Mouse (Mus musculus) kidney, postnatal 25 days (tissue): ENCODE measurements around the gene Itpka.

Experiments used
- DNase-seq, 2 experiments: peaks; one replicate each; pipeline ENCODE4 v3.0.0; 2021; ENCODE audit warnings: mixed read lengths in 2 of 2

The Itpka gene

GRCm38 (mm10) chr2:119758101-119758843 lies 16.1 kb downstream of the Itpka start:
- peak in 1 of 2 experiments; percentile 61 for DNase-seq

DNA sequence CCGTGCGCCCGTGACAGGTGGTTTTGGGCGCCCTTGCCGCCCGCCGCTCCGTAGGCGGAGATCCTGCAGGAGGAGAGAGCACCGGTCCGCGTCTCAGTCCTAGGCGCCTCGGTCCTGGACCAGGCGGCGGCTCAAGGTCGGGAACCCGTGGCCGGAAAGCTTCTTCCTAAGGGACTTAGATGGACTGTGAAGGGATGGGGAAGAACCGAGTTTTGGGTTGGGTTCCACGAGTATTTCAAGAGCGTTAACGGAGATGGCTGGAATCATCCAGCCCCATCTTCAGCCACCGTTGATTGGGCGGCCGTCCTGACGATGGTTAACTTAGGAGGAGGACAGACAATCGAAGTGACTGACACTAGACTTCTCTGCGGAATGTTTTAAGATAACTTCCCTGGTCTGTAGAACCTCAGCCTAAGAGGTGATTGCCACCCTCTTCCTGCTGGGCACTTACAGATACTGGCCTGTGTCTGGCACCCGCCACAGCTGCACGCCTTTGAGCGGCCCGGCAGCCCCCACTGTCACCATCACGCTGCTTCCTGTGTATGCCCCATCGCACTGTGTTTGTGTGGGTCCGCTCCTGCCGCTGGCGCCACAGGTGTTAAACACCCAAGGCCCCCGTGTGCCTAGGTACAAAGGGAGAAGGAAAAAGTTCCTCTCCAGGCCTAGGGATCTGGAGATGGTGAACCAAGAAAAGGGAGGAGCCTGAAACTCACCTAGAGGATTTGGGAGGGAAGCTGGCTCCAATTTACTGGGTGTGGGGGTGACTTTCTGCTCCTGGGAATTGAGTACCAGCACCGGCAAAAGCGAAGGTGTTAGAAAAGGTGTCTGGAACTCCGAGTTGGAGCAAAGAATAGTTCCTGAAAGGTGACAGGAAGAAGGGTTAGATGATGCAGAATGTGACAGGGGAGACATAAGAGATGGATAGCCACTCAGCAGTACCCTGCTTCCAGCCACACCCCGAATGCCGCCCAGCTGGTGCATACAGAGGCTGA lies 17.0 kb downstream of the Itpka start:
- DNase-seq, result peak in 1 of 2 experiments; percentile 2

GRCm38 (mm10) chr2:119760251-119760650 lies 18.1 kb downstream of the Itpka start, which contains the start of gene Ltk:
TSS of gene Ltk (minus strand) at chr2:119760431.
- DNase-seq, result no peak

DNA sequence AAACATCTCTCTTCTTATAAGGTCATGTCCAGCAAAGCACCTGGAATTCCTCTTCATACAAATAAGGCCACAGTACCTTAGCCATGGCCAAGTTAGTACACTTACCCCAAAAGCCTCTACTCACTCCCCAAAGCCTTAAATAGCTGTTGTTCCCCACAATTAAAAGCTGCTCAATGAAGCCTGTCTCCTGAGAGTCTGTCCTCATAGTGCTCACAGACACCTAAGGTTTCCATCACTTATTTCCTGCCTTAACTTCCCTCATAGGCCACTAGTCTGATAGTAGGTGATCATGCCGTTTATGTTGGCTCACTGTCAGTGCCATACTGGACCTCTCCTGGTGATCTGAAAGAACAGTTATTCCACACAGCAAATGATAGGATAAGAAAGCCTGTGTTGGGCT lies 20.1 kb downstream of the Itpka start:
- DNase-seq, result no peak

- no peak for DNase-seq
Measured at GRCm38 (mm10) chr2:119763924-119764323, 21.8 kb downstream of the Itpka start.

GRCm38 (mm10) chr2:119767246-119767645 lies 25.1 kb downstream of the Itpka start:
- DNase-seq, result no peak

GRCm38 (mm10) chr2:119787206-119787883 lies 45.2 kb downstream of the Itpka start, which contains the start of gene Rpap1:
TSS of gene Rpap1 (minus strand) at chr2:119787537.
- DNase-seq, result peak; percentile 85 to 89

DNA sequence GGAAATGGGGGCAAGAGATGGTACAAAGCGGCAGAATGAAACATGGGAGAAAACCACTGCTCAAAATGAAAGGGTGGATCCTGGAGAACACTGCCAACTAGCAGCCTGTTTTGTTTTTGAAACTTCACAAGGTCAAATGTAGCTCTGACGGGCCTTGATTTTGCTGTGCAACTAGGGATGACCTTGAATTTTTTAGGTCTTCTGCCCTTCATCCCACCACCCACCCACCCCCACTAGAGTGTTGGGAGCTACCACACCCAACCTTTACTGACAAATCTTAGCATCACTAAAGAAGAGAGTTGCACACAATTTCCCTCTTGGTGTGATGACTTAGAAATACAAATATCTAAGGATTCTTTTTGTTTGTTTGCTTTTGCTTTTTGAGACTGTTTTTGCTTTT lies 47.9 kb downstream of the Itpka start:
- DNase-seq, result no peak

DNA sequence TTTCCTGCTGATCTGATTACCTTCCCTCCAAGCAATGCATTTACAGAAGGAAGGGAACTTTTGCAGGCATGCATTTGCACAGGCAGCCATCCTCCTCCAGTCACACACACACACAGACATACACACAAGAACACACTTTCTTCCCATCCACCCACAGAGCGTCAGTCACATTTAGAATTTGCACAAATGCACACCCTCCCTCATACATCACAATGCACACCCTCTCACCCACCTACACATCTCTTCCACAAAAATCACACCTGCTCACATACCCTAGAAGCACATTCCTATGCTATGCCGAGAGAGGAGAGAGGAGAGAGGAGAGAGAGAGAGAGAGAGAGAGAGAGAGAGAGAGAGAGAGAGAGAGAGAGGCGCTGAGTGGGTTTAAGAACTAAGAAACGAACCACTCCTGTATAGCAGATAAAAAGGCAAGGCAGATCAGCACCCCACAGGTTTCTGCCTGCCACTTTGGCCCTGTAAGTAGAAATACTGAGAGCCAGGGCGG lies 55.2 kb downstream of the Itpka start, which contains the start of gene Tyro3:
TSS of gene Tyro3 (plus strand) at position 455 of the 505 bp plus-strand sequence.
- no peak for DNase-seq

DNA sequence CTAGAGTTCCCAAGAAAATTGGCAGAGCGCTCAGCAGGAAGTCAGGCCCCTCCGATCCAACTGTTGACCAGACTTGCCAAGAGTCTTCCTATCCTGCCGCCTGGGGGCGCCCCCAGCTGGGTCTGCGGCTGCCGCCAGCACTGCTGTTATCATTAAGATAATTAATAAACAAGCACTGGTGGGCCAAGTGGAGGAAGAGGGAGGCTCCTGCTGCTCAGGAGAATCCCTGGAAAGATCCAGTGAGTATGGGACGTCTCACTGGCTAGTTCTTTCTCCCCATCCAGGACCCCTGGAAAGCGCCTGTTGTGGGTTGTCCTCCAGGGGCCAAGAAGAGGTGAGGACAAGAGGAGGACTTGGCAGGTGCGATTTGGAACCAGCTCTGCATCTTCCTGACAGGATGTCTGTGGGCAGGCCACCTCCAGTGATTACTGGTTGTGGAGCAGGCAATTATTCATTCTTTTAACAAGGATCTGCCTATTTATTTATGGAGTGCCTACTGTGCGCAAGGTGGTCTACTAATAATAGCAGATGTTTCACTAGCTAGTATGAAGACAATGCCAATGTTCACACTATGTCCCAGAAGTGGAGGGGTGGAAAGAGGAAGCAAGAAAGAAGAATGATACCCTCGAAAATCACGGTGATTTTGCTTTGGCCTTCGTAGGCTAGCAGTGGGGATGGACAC lies 56.2 kb downstream of the Itpka start:
- peak; percentile 71 to 74 for DNase-seq

GRCm38 (mm10) chr2:119799181-119799960 lies 57.2 kb downstream of the Itpka start:
- DNase-seq, result peak; percentile 35 to 63

DNA sequence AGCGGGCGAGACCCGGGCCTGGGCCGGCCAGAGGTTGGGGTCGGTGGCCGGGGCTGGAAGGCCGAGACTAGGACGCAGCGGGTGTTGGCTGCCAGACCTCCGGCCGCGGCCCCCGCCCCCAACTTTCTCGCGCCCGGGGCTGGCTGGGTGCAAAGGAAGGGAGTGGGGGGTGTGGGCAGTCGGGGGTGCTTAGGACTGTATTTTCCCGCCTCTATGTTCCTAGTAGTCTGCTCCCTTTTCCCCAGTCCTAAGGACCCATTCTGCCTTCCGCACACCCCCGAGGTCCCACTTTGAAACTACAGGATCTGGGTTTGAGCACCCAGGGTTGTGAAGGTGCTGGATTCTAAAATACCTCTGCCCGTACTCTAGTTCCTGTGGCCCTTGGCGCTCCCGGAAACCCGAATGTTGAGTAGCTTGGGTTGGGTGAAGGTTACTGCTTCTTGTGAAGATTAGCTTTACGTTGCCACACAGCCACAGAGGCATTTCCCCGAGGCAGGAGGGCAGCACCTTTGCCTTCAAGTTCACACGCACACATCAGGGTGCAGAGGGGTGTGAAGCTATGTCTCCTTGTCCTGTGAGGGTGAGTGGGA lies 57.9 kb downstream of the Itpka start:
- DNase-seq, result no peak
